Mouse (Mus musculus) CH12.LX (cell line): ENCODE measurements around the gene Slc39a13. TPM values are rescaled to one million over a fixed set of nuclear protein-coding genes. Genes with fewer than 3 reads are reported as not detected.

Source experiments
- DNase-seq: peaks from one replicate; pipeline ENCODE4 v3.0.0-alpha.2; 2013; ENCODE audit errors: extremely low read depth
- H3K27ac ChIP-seq: 2 replicates; pipeline ENCODE4 v1.5.1; 2012; ENCODE audit warnings: low read depth, mild to moderate bottlenecking, control low read depth, moderate library complexity; ENCODE audit not compliant: insufficient read depth
- H3K27me3 ChIP-seq: replicated peaks from 2 replicates; pipeline ENCODE3; 2012; ENCODE audit warnings: inconsistent platforms
- H3K36me3 ChIP-seq, 2 experiments: replicated peaks in 1 of 2; 2 replicates each; pipeline versions ENCODE3 to v1.6.1; 2012; ENCODE audit warnings: inconsistent platforms in 1 of 2, low read length in 1 of 2, mild to moderate bottlenecking in 1 of 2, mixed read lengths in 1 of 2, moderate library complexity in 1 of 2; ENCODE audit not compliant: control insufficient read depth in 1 of 2, insufficient read depth in 1 of 2
- H3K4me1 ChIP-seq, 2 experiments: 2 replicates each; pipeline ENCODE4 v1.6.1; 2012; ENCODE audit warnings: inconsistent platforms in 1 of 2, moderate library complexity in 1 of 2; ENCODE audit not compliant: insufficient read depth in 2 of 2, control insufficient read depth in 1 of 2
- H3K4me2 ChIP-seq: 2 replicates; pipeline ENCODE4 v1.6.1; 2012; ENCODE audit warnings: low read depth, mild to moderate bottlenecking, control low read depth; ENCODE audit not compliant: poor library complexity, insufficient read depth, severe bottlenecking
- H3K4me3 ChIP-seq, 3 experiments: fragments of 150-350 bp in 1 of 3; sonication (generic) in 1 of 3; replicated peaks in 1 of 3; 2 replicates each; pipeline versions ENCODE3 to v1.5.1; 2011 to 2012; ENCODE audit warnings: low read depth in 2 of 3, low read length in 2 of 3, mild to moderate bottlenecking in 2 of 3, moderate library complexity in 2 of 3, control low read depth in 1 of 3, improper control_type of control experiment in 1 of 3, inconsistent platforms in 1 of 3, mixed read lengths in 1 of 3; ENCODE audit not compliant: poor library complexity in 1 of 3
- H3K79me2 ChIP-seq: replicated peaks from 2 replicates; pipeline ENCODE4 v1.6.1; 2012; ENCODE audit warnings: mild to moderate bottlenecking, moderate library complexity; ENCODE audit not compliant: control insufficient read depth, poor library complexity, insufficient read depth, severe bottlenecking; ENCODE audit errors: extremely low read depth
- H3K9ac ChIP-seq: 2 replicates; pipeline ENCODE4 v1.6.1; 2012; ENCODE audit warnings: low read depth, mild to moderate bottlenecking, control low read depth, moderate library complexity; ENCODE audit not compliant: insufficient read depth
- H3K9me3 ChIP-seq: replicated peaks from 2 replicates; pipeline ENCODE3; 2012; ENCODE audit warnings: low read length, inconsistent platforms, mixed read lengths
- BHLHE40 ChIP-seq: IDR thresholded peaks from 2 replicates; pipeline ENCODE4 v1.6.1; 2011; ENCODE audit warnings: mild to moderate bottlenecking, low read depth, low read length, improper control_type of control experiment
- CHD1 ChIP-seq: IDR thresholded peaks from 2 replicates; pipeline ENCODE4 v1.6.1; 2012; ENCODE audit warnings: low read depth, low read length, improper control_type of control experiment, inconsistent platforms
- CHD2 ChIP-seq: IDR thresholded peaks from 2 replicates; pipeline ENCODE4 v1.6.1; 2011; ENCODE audit warnings: low read length, improper control_type of control experiment
- CTCF ChIP-seq, 2 experiments: IDR thresholded peaks in 1 of 2; conservative IDR thresholded peaks in 1 of 2; 2 replicates each; pipeline ENCODE4 v1.5.1; 2011 to 2012; ENCODE audit warnings: low read depth in 2 of 2, low read length in 2 of 2, improper control_type of control experiment in 1 of 2, inconsistent platforms in 1 of 2, mild to moderate bottlenecking in 1 of 2, moderate library complexity in 1 of 2
- E2F4 ChIP-seq: IDR thresholded peaks from 2 replicates; pipeline ENCODE4 v1.6.1; 2011; ENCODE audit warnings: low read depth, low read length, improper control_type of control experiment; ENCODE audit not compliant: insufficient replicate concordance
- ELF1 ChIP-seq: IDR thresholded peaks from 2 replicates; pipeline ENCODE4 v1.6.1; 2014; ENCODE audit warnings: low read depth, mild to moderate bottlenecking, inconsistent platforms, low read length, improper control_type of control experiment
- EP300 ChIP-seq: IDR thresholded peaks from 2 replicates; pipeline ENCODE4 v1.6.1; 2011; ENCODE audit warnings: low read length, improper control_type of control experiment
- ETS1 ChIP-seq: conservative IDR thresholded peaks from 2 replicates; pipeline ENCODE4 v1.6.1; 2012; ENCODE audit warnings: low read depth, mild to moderate bottlenecking, inconsistent platforms, low read length, improper control_type of control experiment, moderate library complexity
- GABPA ChIP-seq: IDR thresholded peaks from 2 replicates; pipeline ENCODE4 v1.6.1; 2012; ENCODE audit warnings: low read depth, low read length, improper control_type of control experiment, inconsistent platforms; ENCODE audit not compliant: insufficient replicate concordance
- HCFC1 ChIP-seq: IDR thresholded peaks from 2 replicates; pipeline ENCODE4 v1.6.1; 2012; ENCODE audit warnings: low read depth, mild to moderate bottlenecking, inconsistent platforms, low read length, improper control_type of control experiment
- IRF4 ChIP-seq: IDR thresholded peaks from 2 replicates; pipeline ENCODE4 v1.6.1; 2014; ENCODE audit warnings: low read depth, mild to moderate bottlenecking, inconsistent platforms, low read length, improper control_type of control experiment
- JUN ChIP-seq: IDR thresholded peaks from 2 replicates; pipeline ENCODE4 v1.6.1; 2011; ENCODE audit warnings: low read depth, mild to moderate bottlenecking, low read length, improper control_type of control experiment, moderate library complexity; ENCODE audit not compliant: insufficient read depth
- JUND ChIP-seq: conservative IDR thresholded peaks from 2 replicates; pipeline ENCODE4 v1.6.1; 2011; ENCODE audit warnings: low read depth, low read length, improper control_type of control experiment
- KAT2A ChIP-seq: IDR thresholded peaks from 2 replicates; pipeline ENCODE4 v1.6.1; 2012; ENCODE audit warnings: low read length, improper control_type of control experiment, inconsistent platforms; ENCODE audit not compliant: insufficient replicate concordance
- MAFK ChIP-seq: IDR thresholded peaks from 2 replicates; pipeline ENCODE4 v1.6.1; 2011; ENCODE audit warnings: low read length, improper control_type of control experiment; ENCODE audit not compliant: insufficient replicate concordance
- MAX ChIP-seq: IDR thresholded peaks from 2 replicates; pipeline ENCODE4 v1.6.1; 2011; ENCODE audit warnings: low read length, improper control_type of control experiment
- MAZ ChIP-seq: IDR thresholded peaks from 2 replicates; pipeline ENCODE4 v1.6.1; 2012; ENCODE audit warnings: low read depth, mild to moderate bottlenecking, inconsistent platforms, low read length, improper control_type of control experiment, moderate library complexity
- MEF2A ChIP-seq: IDR thresholded peaks from 2 replicates; pipeline ENCODE4 v1.6.1; 2014; ENCODE audit warnings: low read depth, mild to moderate bottlenecking, inconsistent platforms, low read length, improper control_type of control experiment, borderline replicate concordance
- MXI1 ChIP-seq: IDR thresholded peaks from 2 replicates; pipeline ENCODE4 v1.6.1; 2011; ENCODE audit warnings: mild to moderate bottlenecking, low read depth, low read length, improper control_type of control experiment
- MYC ChIP-seq: IDR thresholded peaks from 2 replicates; pipeline ENCODE4 v1.6.1; 2011; ENCODE audit warnings: low read depth, mild to moderate bottlenecking, improper control_type of control experiment, low read length
- NELFE ChIP-seq: IDR thresholded peaks from 2 replicates; pipeline ENCODE4 v1.6.1; 2011; ENCODE audit warnings: low read depth, low read length, improper control_type of control experiment
- NRF1 ChIP-seq: IDR thresholded peaks from 2 replicates; pipeline ENCODE4 v1.6.1; 2014; ENCODE audit warnings: low read depth, mild to moderate bottlenecking, inconsistent platforms, low read length, improper control_type of control experiment, moderate library complexity
- PAX5 ChIP-seq: IDR thresholded peaks from 2 replicates; pipeline ENCODE4 v1.6.1; 2012; ENCODE audit warnings: low read length, inconsistent platforms, mixed read lengths
- POLR2A ChIP-seq: IDR thresholded peaks from 2 replicates; pipeline ENCODE4 v1.6.1; 2011; ENCODE audit warnings: low read depth, mild to moderate bottlenecking, improper control_type of control experiment, low read length
- POLR2AphosphoS2 ChIP-seq: IDR thresholded peaks from 2 replicates; pipeline ENCODE4 v1.6.1; 2011; ENCODE audit warnings: low read depth, low read length, improper control_type of control experiment
- RAD21 ChIP-seq: IDR thresholded peaks from 2 replicates; pipeline ENCODE4 v1.6.1; 2011; ENCODE audit warnings: low read depth, mild to moderate bottlenecking, low read length, improper control_type of control experiment, moderate library complexity
- RCOR1 ChIP-seq: conservative IDR thresholded peaks from 2 replicates; pipeline ENCODE4 v1.6.1; 2012; ENCODE audit warnings: low read depth, mild to moderate bottlenecking, inconsistent platforms, low read length, improper control_type of control experiment
- SIN3A ChIP-seq: IDR thresholded peaks from 2 replicates; pipeline ENCODE4 v1.6.1; 2012; ENCODE audit warnings: low read length, improper control_type of control experiment, inconsistent platforms
- SMC3 ChIP-seq: IDR thresholded peaks from 2 replicates; pipeline ENCODE4 v1.6.1; 2011; ENCODE audit warnings: low read depth, low read length, improper control_type of control experiment
- TBP ChIP-seq: conservative IDR thresholded peaks from 2 replicates; pipeline ENCODE4 v1.6.1; 2011; ENCODE audit warnings: low read depth, low read length, improper control_type of control experiment
- TCF12 ChIP-seq: IDR thresholded peaks from 2 replicates; pipeline ENCODE4 v1.6.1; 2014; ENCODE audit warnings: low read depth, mild to moderate bottlenecking, inconsistent platforms, low read length, improper control_type of control experiment
- UBTF ChIP-seq: IDR thresholded peaks from 2 replicates; pipeline ENCODE4 v1.6.1; 2012; ENCODE audit warnings: low read depth, mild to moderate bottlenecking, inconsistent platforms, low read length, improper control_type of control experiment, moderate library complexity
- USF1 ChIP-seq: IDR thresholded peaks from 2 replicates; pipeline ENCODE4 v1.6.1; 2014; ENCODE audit warnings: low read depth, mild to moderate bottlenecking, inconsistent platforms, low read length, improper control_type of control experiment
- USF2 ChIP-seq: conservative IDR thresholded peaks from 2 replicates; pipeline ENCODE4 v1.6.1; 2011; ENCODE audit warnings: low read depth, low read length, improper control_type of control experiment
- ZC3H11A ChIP-seq: IDR thresholded peaks from 2 replicates; pipeline ENCODE4 v1.6.1; 2012; ENCODE audit warnings: low read depth, mild to moderate bottlenecking, inconsistent platforms, low read length, improper control_type of control experiment
- ZKSCAN1 ChIP-seq: IDR thresholded peaks from 2 replicates; pipeline ENCODE4 v1.6.1; 2012; ENCODE audit warnings: low read depth, inconsistent platforms, low read length, improper control_type of control experiment, borderline replicate concordance
- ZMIZ1 ChIP-seq: IDR thresholded peaks from 2 replicates; pipeline ENCODE4 v1.6.1; 2012; ENCODE audit warnings: low read depth, mild to moderate bottlenecking, inconsistent platforms, low read length, improper control_type of control experiment
- ZNF384 ChIP-seq: IDR thresholded peaks from 2 replicates; pipeline ENCODE4 v1.6.1; 2012; ENCODE audit warnings: low read depth, low read length, improper control_type of control experiment, inconsistent platforms
- dilution Hi-C: fragments of 300-500 bp; cut with MboI; formaldehyde crosslinking; loops from 2 replicates; pipeline ENCODE4 v1.14.3; 2020; ENCODE audit warnings: low sequenced_read_pairs; ENCODE audit not compliant: extremely low pct_unique_long_range_greater_than_20kb, extremely low pct_ligation_motif_present
- in situ Hi-C: fragments of 300-500 bp; cut with MboI; formaldehyde crosslinking; loops from 3 replicates; pipeline ENCODE4 v1.14.3; 2019; ENCODE audit warnings: low sequenced_read_pairs, low pct_ligation_motif_present, low pct_unique_long_range_greater_than_20kb, mixed read lengths
- polyA plus RNA-seq: library from polyadenylated mRNA; unstranded; fragments of >175 nt; gene quantifications from 2 replicates; pipeline ENCODE4 v1.2.1, GENCODE M21; 2012; ENCODE audit warnings: low read depth; ENCODE audit not compliant: insufficient read length
- total RNA-seq, 2 experiments: library from RNA; depleted of rRNA; stranded (reverse); fragments of 300-350 nt in 1 of 2; fragments of >200 nt in 1 of 2; gene quantifications; 2 replicates each; pipeline ENCODE4 v1.2.3; 2012 to 2014

Slc39a13 gene
- 7.5 and 8.4 TPM in 2 replicates for total RNA-seq (2012; rRNA removed)
- 3.5 and 4.3 TPM in 2 replicates for total RNA-seq (2014; rRNA removed)
- polyA plus RNA-seq = 7.2 and 8.1 TPM in 2 replicates

DNA sequence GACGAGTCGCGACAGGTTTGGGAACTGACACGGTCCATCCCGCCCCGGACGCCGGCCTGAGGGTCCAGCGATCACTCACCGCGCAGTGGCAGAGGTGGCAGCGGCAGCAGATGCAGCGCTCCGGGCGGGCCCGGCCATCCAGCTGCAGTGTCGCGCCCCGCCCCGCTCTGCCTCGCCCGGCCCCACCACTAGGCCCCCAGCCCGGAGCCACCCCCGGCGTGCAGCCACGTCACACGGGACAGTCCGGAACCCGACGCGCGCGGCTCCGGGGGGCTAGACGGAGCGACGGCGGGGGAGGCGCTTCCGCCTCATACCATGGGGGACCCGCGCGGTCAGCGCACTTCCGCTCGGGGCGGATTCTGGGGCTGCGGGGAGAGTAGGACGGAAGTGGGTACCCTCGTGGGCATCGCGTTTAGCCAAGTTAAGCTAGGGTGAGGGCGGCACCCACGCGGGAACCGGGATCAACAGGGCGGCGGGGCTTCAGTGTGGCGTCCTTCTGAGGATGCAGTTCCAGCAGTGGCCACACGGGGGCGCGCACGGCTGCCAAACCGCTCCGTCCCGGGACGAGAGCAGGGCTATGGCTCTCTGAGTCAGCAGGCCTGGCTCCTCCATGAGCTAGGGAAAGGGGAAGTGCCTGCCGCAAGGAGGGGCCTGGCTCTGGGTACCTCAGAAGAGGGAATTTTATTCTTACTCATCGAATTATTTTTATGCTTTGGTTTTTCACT, at the start of gene Slc39a13:
TSS of gene Slc39a13 (minus strand) at position 342 of the 725 bp plus-strand sequence.
- Histone ChIP-seq H3K4me3 (peak within 1 kb of the TSS; percentile 71 to 89 (median 75)), H3K4me1 (peaks cover 20 to 35% of the 10 kb centered on the region in 2 experiments), H3K9ac (peak within 1 kb of the TSS; percentile 54), H3K36me3 (peaks cover 8 to 28% of the 10 kb centered on the region in 2 experiments), H3K27ac (peak within 1 kb of the TSS; percentile 67), H3K4me2 (peak within 1 kb of the TSS; percentile 52), H3K27me3 (no peaks in the 10 kb centered on the region), H3K9me3 (no peaks in the 10 kb centered on the region), H3K79me2 (no peaks in the 10 kb centered on the region)
- dilution Hi-C loops = no loop called here
- TF ChIP-seq JUN (no peak), BHLHE40 (peak; percentile 54), ELF1 (peak; percentile 93), PAX5 (no peak), KAT2A (peak; percentile 77; the same call in 1 of the 2 replicates), ETS1 (peak; percentile 66), SMC3 (peak; percentile 98), NELFE (peak; percentile 63), ZC3H11A (peak; percentile 93), MYC (peak; percentile 78), USF1 (0 out of 2 replicates have a peak, but pooled peaks have one; percentile 23), CHD2 (peak; percentile 35; the same call in 1 of the 2 replicates), NRF1 (peak; percentile 51; the same call in 1 of the 2 replicates), TCF12 (peak; percentile 84), HCFC1 (peak; percentile 97), MXI1 (peak; percentile 89), ZMIZ1 (peak; percentile 61), CTCF (conservative IDR thresholded peaks at IDR 0.05 in 1 of 2, IDR thresholded peaks at IDR 0.05 in 1 of 2; ENCODE audit: low read depth in 2 of 2, low read length in 2 of 2) (peak; percentile 17 to 99; a peak in 2 of 4 replicates), SIN3A (peak; percentile 87), MEF2A (peak; percentile 91), MAZ (peak; percentile 85), USF2 (no peak), POLR2AphosphoS2 (no peak), E2F4 (peak; percentile 29; the same call in 1 of the 2 replicates), ZKSCAN1 (no peak), GABPA (peak; percentile 61; the same call in 1 of the 2 replicates), UBTF (peak; percentile 87; the same call in 1 of the 2 replicates), RAD21 (peak; percentile 99), RCOR1 (peak; percentile 70), IRF4 (peak; percentile 84), MAFK (peak; percentile 71; the same call in 1 of the 2 replicates), EP300 (peak; percentile 63; the same call in 1 of the 2 replicates), JUND (peak; percentile 29; the same call in 1 of the 2 replicates), ZNF384 (peak; percentile 30; the same call in 1 of the 2 replicates), TBP (no peak), CHD1 (no peak), POLR2A (peak; percentile 23), MAX (peak; percentile 78)
- DNase-seq = peak; percentile 95
- in situ Hi-C loops = no loop called here
